Mouse (Mus musculus) embryonic fibroblast, embryonic 13.5 days (primary cell): Measurements from ENCODE around the gene Fcna. TPM values are rescaled to one million over a fixed set of nuclear protein-coding genes. Genes with fewer than 3 reads are reported as not detected.
A peak's percentile ranks its signal among the peaks of the same experiment; 100 is the strongest.

Experiments
- H3K27ac ChIP-seq: 2 replicates; pipeline ENCODE4 v1.5.1; 2012; ENCODE audit warnings: low read length, control low read depth, inconsistent platforms; ENCODE audit not compliant: insufficient read depth
- H3K4me1 ChIP-seq: 2 replicates; pipeline ENCODE4 v1.6.1; 2011; ENCODE audit warnings: low read length; ENCODE audit not compliant: control insufficient read depth, insufficient read depth
- H3K4me3 ChIP-seq: 2 replicates; pipeline ENCODE4 v1.5.1; 2011; ENCODE audit warnings: mild to moderate bottlenecking, control low read depth, low read length; ENCODE audit not compliant: insufficient read depth
- CTCF ChIP-seq: IDR thresholded peaks from 2 replicates; pipeline ENCODE4 v1.5.1; 2011; ENCODE audit warnings: mild to moderate bottlenecking, control low read depth, low read length, moderate library complexity, borderline replicate concordance; ENCODE audit not compliant: insufficient read depth
- POLR2A ChIP-seq: IDR thresholded peaks from 2 replicates; pipeline ENCODE4 v1.6.1; 2011; ENCODE audit warnings: low read depth, mild to moderate bottlenecking, control low read depth, low read length, moderate library complexity
- polyA plus RNA-seq: library from polyadenylated mRNA; stranded (reverse); fragments of >200 nt; gene quantifications from 2 replicates; pipeline ENCODE4 v1.2.4, GENCODE M21; 2011; ENCODE audit warnings: low read depth; ENCODE audit not compliant: missing spikeins, insufficient read length

Gene Fcna
- polyA plus RNA-seq, 1 experiment = not detected

DNA sequence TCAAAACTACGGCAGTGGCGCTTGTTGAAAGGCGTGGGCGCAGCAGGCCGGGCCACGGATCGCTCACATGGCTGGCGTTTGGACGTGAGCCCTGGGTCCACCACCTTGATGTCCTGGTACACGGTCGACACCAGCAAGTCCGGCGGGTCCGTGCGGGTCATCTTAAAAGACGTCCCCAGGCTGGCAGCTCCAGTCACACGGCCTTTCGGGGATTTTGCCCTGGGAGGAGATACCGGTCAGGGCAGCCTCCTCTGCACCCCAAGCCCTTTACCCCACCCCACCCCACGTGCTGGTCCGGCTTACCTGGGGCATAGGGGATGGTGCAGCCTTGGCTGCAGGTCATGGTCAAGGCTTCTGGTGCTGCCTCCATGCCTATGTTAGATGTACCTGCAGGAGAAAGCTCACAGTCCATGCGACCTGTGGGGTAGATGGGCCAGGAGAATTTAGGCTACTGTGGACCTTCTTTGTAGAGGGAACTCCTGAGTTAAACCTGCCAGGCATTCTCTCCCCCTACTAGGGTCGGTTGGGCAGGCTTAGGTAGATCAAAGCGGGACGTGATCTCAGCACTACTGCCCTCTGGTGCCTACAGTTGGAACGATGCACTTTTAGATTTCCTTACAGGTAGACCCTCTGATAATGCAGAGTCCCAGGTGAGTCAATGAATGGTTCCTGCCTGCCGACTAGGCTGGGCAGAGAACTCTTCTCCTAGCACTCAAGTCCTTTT lies 47.9 kb downstream of the Fcna start:
- H3K4me1 ChIP-seq = peaks cover 6% of the 10 kb centered on the region; the same call in 1 of the 2 replicates
- no peak overlapping the region for H3K4me3 ChIP-seq
- TF ChIP-seq POLR2A (no peak), CTCF (peak; percentile 59; the same call in 1 of the 2 replicates)
- no peak overlapping the region for H3K27ac ChIP-seq

- Histone ChIP-seq H3K4me3 (no peak overlapping the region), H3K4me1 (peaks cover 6% of the 10 kb centered on the region; the same call in 1 of the 2 replicates), H3K27ac (no peak overlapping the region)
- no peak for TF ChIP-seq CTCF
- TF ChIP-seq POLR2A = no peak
These were observed 48.8 kb downstream of the Fcna start for GRCm38 (mm10) chr2:25578796-25579736.

- no peak for TF ChIP-seq POLR2A
- 0 out of 2 replicates have a peak, but pooled peaks have one; percentile 10 for TF ChIP-seq CTCF
- no peak overlapping the region for H3K4me3 ChIP-seq
- H3K4me1 ChIP-seq = peaks cover 6% of the 10 kb centered on the region; the same call in 1 of the 2 replicates
- no peak overlapping the region for H3K27ac ChIP-seq
These were observed 49.7 kb downstream of the Fcna start for GRCm38 (mm10) chr2:25577951-25578795.

GRCm38 (mm10) chr2:25576965-25577891 lies 50.6 kb downstream of the Fcna start:
- no peak overlapping the region for H3K27ac ChIP-seq
- TF ChIP-seq CTCF (no peak), POLR2A (no peak)
- no peak overlapping the region for H3K4me3 ChIP-seq
- H3K4me1 ChIP-seq = peaks cover 6% of the 10 kb centered on the region; the same call in 1 of the 2 replicates

GRCm38 (mm10) chr2:25576028-25576850 lies 51.6 kb downstream of the Fcna start:
- Histone ChIP-seq H3K4me3 (no peak overlapping the region), H3K27ac (no peak overlapping the region), H3K4me1 (peaks cover 6% of the 10 kb centered on the region; the same call in 1 of the 2 replicates)
- TF ChIP-seq CTCF = no peak
- no peak for TF ChIP-seq POLR2A

GRCm38 (mm10) chr2:25575432-25576027 lies 52.3 kb downstream of the Fcna start:
- Histone ChIP-seq H3K27ac (no peak overlapping the region), H3K4me3 (no peak overlapping the region), H3K4me1 (peaks cover 6% of the 10 kb centered on the region; the same call in 1 of the 2 replicates)
- TF ChIP-seq POLR2A = no peak
- TF ChIP-seq CTCF = no peak

Other genes with a start within 250 kb of the Fcna start
- gene Entpd2, start 232.2 kb downstream of the Fcna start, polyA plus RNA-seq = 0.33 and 2.2 TPM in 2 replicates
- gene Npdc1, start 228.7 kb downstream of the Fcna start, polyA plus RNA-seq = 86.0 and 107 TPM in 2 replicates
- not detected in 2 replicates for gene Fut7, start 204.8 kb downstream of the Fcna start, polyA plus RNA-seq
- 7.8 and 12.1 TPM in 2 replicates for gene Abca2, start 199.3 kb downstream of the Fcna start, polyA plus RNA-seq
- not detected in 2 replicates for gene Clic3, start 171.2 kb downstream of the Fcna start, polyA plus RNA-seq
- gene Paxx, start 166.9 kb downstream of the Fcna start, polyA plus RNA-seq = 12.9 and 13.6 TPM in 2 replicates
- gene Ptgds, start 158.0 kb downstream of the Fcna start, polyA plus RNA-seq = not detected in 2 replicates
- not detected in 2 replicates for gene Lcn12, start 134.1 kb downstream of the Fcna start, polyA plus RNA-seq
- gene Fbxw5, start 127.3 kb downstream of the Fcna start, polyA plus RNA-seq = 28.0 and 40.7 TPM in 2 replicates
- 0.91 and 1.2 TPM in 2 replicates for gene C8g, start 126.3 kb downstream of the Fcna start, polyA plus RNA-seq
- gene Traf2, start 81.1 kb downstream of the Fcna start, polyA plus RNA-seq = 11.5 and 13.1 TPM in 2 replicates
- 102 and 122 TPM in 2 replicates for gene Edf1, start 70.2 kb downstream of the Fcna start, polyA plus RNA-seq
- gene Mamdc4, start 53.2 kb downstream of the Fcna start, polyA plus RNA-seq = 0.45 and 1.0 TPM in 2 replicates
- gene Phpt1, start 52.8 kb downstream of the Fcna start, polyA plus RNA-seq = 33.0 and 46.4 TPM in 2 replicates
- 0.17 and 0.25 TPM in 2 replicates for gene Ajm1, start 46.3 kb downstream of the Fcna start, polyA plus RNA-seq
- gene Rabl6, start 19.5 kb downstream of the Fcna start, polyA plus RNA-seq = 51.0 and 63.2 TPM in 2 replicates
- gene Ccdc183, start 10.4 kb downstream of the Fcna start, polyA plus RNA-seq = not detected in 2 replicates
- gene Tmem141, start 6.0 kb downstream of the Fcna start, polyA plus RNA-seq = 17.3 and 18.3 TPM in 2 replicates
- gene Lcn8, start 25.1 kb upstream of the Fcna start, polyA plus RNA-seq = not detected in 2 replicates
- gene Lcn5, start 29.9 kb upstream of the Fcna start, polyA plus RNA-seq = not detected in 2 replicates
- not detected in 2 replicates for gene Lcn6, start 48.8 kb upstream of the Fcna start, polyA plus RNA-seq
- gene Lcn10, start 54.7 kb upstream of the Fcna start, polyA plus RNA-seq = not detected in 2 replicates
- not detected in 2 replicates for gene Obp2a, start 72.0 kb upstream of the Fcna start, polyA plus RNA-seq
- gene Bmyc, start 78.7 kb upstream of the Fcna start, polyA plus RNA-seq = 14.4 and 21.2 TPM in 2 replicates
- not detected in 2 replicates for gene Obp2b, start 109.0 kb upstream of the Fcna start, polyA plus RNA-seq
- gene Lcn3, start 137.5 kb upstream of the Fcna start, polyA plus RNA-seq = not detected in 2 replicates
- gene Lcn11, start 149.0 kb upstream of the Fcna start, polyA plus RNA-seq = not detected in 2 replicates
- gene Gm13539, start 154.2 kb upstream of the Fcna start, polyA plus RNA-seq = not detected in 2 replicates
- not detected in 2 replicates for gene Glt6d1, start 187.8 kb upstream of the Fcna start, polyA plus RNA-seq
- gene Lcn9, start 195.1 kb upstream of the Fcna start, polyA plus RNA-seq = not detected in 2 replicates
- gene Sohlh1, start 219.2 kb upstream of the Fcna start, polyA plus RNA-seq = not detected in 2 replicates
- not detected in 2 replicates for gene Kcnt1, start 235.7 kb upstream of the Fcna start, polyA plus RNA-seq